Mouse (Mus musculus): Measurements from ENCODE around the gene Foxe3.

DNA sequence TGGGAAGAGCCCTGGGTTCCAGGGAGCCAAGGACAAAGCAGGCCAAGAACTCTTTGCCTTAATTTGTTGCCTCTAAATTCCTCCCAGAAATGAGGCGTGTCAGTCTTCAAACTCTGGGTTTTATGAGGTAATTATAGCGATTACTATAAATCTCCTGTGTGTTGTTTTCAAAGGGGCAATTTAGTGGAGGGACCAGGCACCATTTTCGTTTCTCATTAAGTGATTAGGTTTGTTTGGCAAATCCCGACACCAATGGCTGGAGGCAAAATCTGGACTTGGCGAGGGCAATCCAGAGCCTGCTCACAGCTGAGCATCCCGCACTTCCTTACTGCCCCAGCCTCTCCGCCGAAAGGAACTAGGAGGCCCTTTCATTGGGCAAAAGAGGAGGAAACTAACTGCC lies 16.8 kb upstream of the Foxe3 start:
- TF ChIP-seq CTCF (IDR thresholded peaks at IDR 0.05; ENCODE audit: borderline replicate concordance, control insufficient read depth, extremely low read depth, insufficient read depth, low read length, poor library complexity) (no peak), POLR2A (IDR thresholded peaks at IDR 0.05; ENCODE audit: control insufficient read depth, extremely low read depth, insufficient read depth, low read length, poor library complexity) (no peak)

All from thymus, adult 2 months (tissue).